Mouse (Mus musculus) kidney, adult 2 months (tissue): ENCODE data around the gene Rbm19.

Source experiments
- CTCF ChIP-seq: fragments of 200-500 bp; conservative IDR thresholded peaks from 2 replicates; pipeline ENCODE4 v1.5.1; 2011; ENCODE audit warnings: low read depth, mild to moderate bottlenecking, control low read depth, low read length, moderate library complexity, mixed read lengths; ENCODE audit not compliant: insufficient read depth, insufficient read length
- POLR2A ChIP-seq: fragments of 200-500 bp; IDR thresholded peaks from one replicate; pipeline ENCODE4 v1.6.1; 2011; ENCODE audit warnings: low read depth, low read length, control low read depth

DNA sequence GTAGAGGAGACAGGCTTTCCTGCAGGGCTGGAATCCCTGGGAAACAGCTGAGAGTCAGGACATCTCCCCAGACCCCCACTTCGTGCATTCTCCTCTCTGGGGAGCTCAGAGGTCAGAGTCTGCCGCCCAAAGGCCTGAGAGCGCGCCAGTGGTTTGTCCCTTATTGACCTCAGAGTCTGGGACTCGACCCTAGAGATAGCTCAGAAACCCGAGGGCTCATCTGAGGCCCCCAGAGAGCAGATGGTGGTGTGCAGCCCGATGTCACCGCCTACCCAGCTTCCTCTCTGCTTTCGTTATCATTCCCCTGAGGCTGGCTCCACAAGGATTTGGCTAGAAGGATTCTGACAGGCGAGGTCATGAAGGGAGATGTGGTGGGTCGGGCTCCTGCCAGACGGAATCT lies 12.8 kb upstream of the Rbm19 start:
- no peak for TF ChIP-seq CTCF
- TF ChIP-seq POLR2A, result no peak
